Mouse (Mus musculus) midbrain, postnatal 0 days (tissue): ENCODE results near the gene Ap2m1. TPM values are rescaled to one million over a fixed set of nuclear protein-coding genes. Genes with fewer than 3 reads are reported as not detected.
A peak's percentile ranks its signal among the peaks of the same experiment; 100 is the strongest.

Experiments
- ATAC-seq: fragments of 200-750 bp; cut with Nextera tagmentation; 2 replicates; pipeline ENCODE4 v1.8.0; 2017; ENCODE audit warnings: moderate number of reproducible peaks, mild to moderate bottlenecking, moderate TSS enrichment, moderate library complexity; ENCODE audit not compliant: low FRiP score
- DNase-seq: peaks from one replicate; pipeline ENCODE4 v3.0.0-alpha.2; 2015; ENCODE audit warnings: low spot score
- H3K27ac ChIP-seq: fragments of 300-500 bp; sonication (generic); 2 replicates; pipeline ENCODE4 v1.5.1; 2014; ENCODE audit warnings: low read depth, mild to moderate bottlenecking, low read length, mixed read lengths
- H3K27me3 ChIP-seq: fragments of 300-500 bp; sonication (generic); 2 replicates; pipeline ENCODE4 v1.6.1; 2014; ENCODE audit warnings: low read length, control low read depth, mixed read lengths; ENCODE audit not compliant: insufficient read depth
- H3K36me3 ChIP-seq: fragments of 300-500 bp; sonication (generic); 2 replicates; pipeline ENCODE4 v1.6.1; 2014; ENCODE audit warnings: low read length, control low read depth, mixed read lengths; ENCODE audit not compliant: insufficient read depth
- H3K4me1 ChIP-seq: fragments of 300-500 bp; sonication (generic); 2 replicates; pipeline ENCODE4 v1.6.1; 2014; ENCODE audit warnings: mild to moderate bottlenecking, control low read depth, antibody characterized with exemption, low read length, mixed read lengths; ENCODE audit not compliant: insufficient read depth
- H3K4me2 ChIP-seq: fragments of 300-500 bp; sonication (generic); 2 replicates; pipeline ENCODE4 v1.6.1; 2014; ENCODE audit warnings: low read depth, mild to moderate bottlenecking, low read length, mixed read lengths; ENCODE audit not compliant: poor library complexity, severe bottlenecking
- H3K4me3 ChIP-seq: fragments of 300-500 bp; sonication (generic); 2 replicates; pipeline ENCODE4 v1.5.1; 2014; ENCODE audit warnings: low read depth, mild to moderate bottlenecking, low read length, moderate library complexity
- H3K9ac ChIP-seq: fragments of 300-500 bp; sonication (generic); replicated peaks from 2 replicates; pipeline ENCODE4 v1.6.1; 2014; ENCODE audit warnings: mild to moderate bottlenecking, low read length, moderate library complexity, mixed read lengths; ENCODE audit not compliant: poor library complexity, severe bottlenecking
- H3K9me3 ChIP-seq: fragments of 300-500 bp; sonication (generic); 2 replicates; pipeline ENCODE4 v1.6.1; 2016; ENCODE audit warnings: low read length, control low read depth
- CTCF ChIP-seq: IDR thresholded peaks from 2 replicates; pipeline ENCODE4 v1.5.1; 2016; ENCODE audit warnings: antibody characterized with exemption, mild to moderate bottlenecking
- WGBS: fragments of 180-500 bp; shearing (Covaris S2); extraction: QIAGEN DNeasy Blood & Tissue Kit; methylation state at CpG from one replicate; pipeline ENCODE4 v1.1.7; 2014; 5-methylcytosine and 5-hydroxymethylcytosine counted together
- polyA plus RNA-seq: library from polyadenylated mRNA; unstranded; fragments of >200 nt; fragmentation: Nextera tagmentation; extraction: Ambion mirVana; gene quantifications from 2 replicates; pipeline ENCODE4 v1.2.1, GENCODE M21; 2015
- total RNA-seq: library from RNA; depleted of rRNA; stranded (reverse); fragments of >200 nt; gene quantifications from 2 replicates; pipeline ENCODE4 v1.2.3, GENCODE M21; 2014

The Ap2m1 gene
- total and polyA plus RNA-seq, 2 experiments from 2014 or later, result 975 to 1,551 TPM

GRCm38 (mm10) chr16:20491301-20491700 lies 44.0 kb upstream of the Ap2m1 start:
- Histone ChIP-seq H3K4me1 (no peaks in the 10 kb centered on the region), H3K27ac (no peak overlapping the region), H3K36me3 (no peaks in the 10 kb centered on the region), H3K27me3 (no peaks in the 10 kb centered on the region), H3K9me3 (no peaks in the 10 kb centered on the region), H3K9ac (no peak overlapping the region), H3K4me3 (no peak overlapping the region), H3K4me2 (no peak overlapping the region)
- TF ChIP-seq CTCF, result no peak
- no peak for DNase-seq
- no peak for ATAC-seq
- 85% methylated on average over 2 of the region's 2 CpGs for WGBS

- Histone ChIP-seq H3K9me3 (no peaks in the 10 kb centered on the region), H3K4me2 (no peak overlapping the region), H3K27ac (no peak overlapping the region), H3K4me3 (no peak overlapping the region), H3K36me3 (no peaks in the 10 kb centered on the region), H3K27me3 (no peaks in the 10 kb centered on the region), H3K9ac (no peak overlapping the region), H3K4me1 (no peaks in the 10 kb centered on the region)
- no peak for TF ChIP-seq CTCF
- 73% methylated on average over 2 of the region's 2 CpGs for WGBS
- no peak for DNase-seq
- ATAC-seq, result no peak
These were observed 41.8 kb upstream of the Ap2m1 start for GRCm38 (mm10) chr16:20493452-20493851.

GRCm38 (mm10) chr16:20496671-20497600 lies 38.3 kb upstream of the Ap2m1 start:
- peaks cover 1% of the 10 kb centered on the region for H3K36me3 ChIP-seq
- no peaks in the 10 kb centered on the region for H3K27me3 ChIP-seq
- DNase-seq (peak; percentile 79), ATAC-seq (peak; percentile 31; the same call in 1 of the 2 replicates)
- H3K4me1 ChIP-seq, result no peaks in the 10 kb centered on the region
- WGBS, result 21% methylated on average over 25 of the region's 25 CpGs
- H3K9me3 ChIP-seq, result no peaks in the 10 kb centered on the region
- no peak overlapping the region for H3K27ac ChIP-seq
- peak overlapping the region; percentile 15; the same call in 1 of the 2 replicates for H3K4me3 ChIP-seq
- no peak overlapping the region for H3K9ac ChIP-seq
- peak; percentile 86 for TF ChIP-seq CTCF
- peak overlapping the region; percentile 40 for H3K4me2 ChIP-seq

GRCm38 (mm10) chr16:20497980-20498676 lies 37.1 kb upstream of the Ap2m1 start:
- Histone ChIP-seq H3K4me2 (peak overlapping the region; percentile 82), H3K27ac (peak overlapping the region; percentile 82), H3K4me3 (peak overlapping the region; percentile 94), H3K9ac (peak overlapping the region; percentile 84), H3K4me1 (no peaks in the 10 kb centered on the region), H3K36me3 (peaks cover 13% of the 10 kb centered on the region), H3K9me3 (no peaks in the 10 kb centered on the region), H3K27me3 (no peaks in the 10 kb centered on the region)
- WGBS, result 12% methylated on average over 16 of the region's 16 CpGs
- DNase-seq, result no peak
- ATAC-seq, result peak; percentile 0; the same call in 1 of the 2 replicates
- TF ChIP-seq CTCF, result no peak

GRCm38 (mm10) chr16:20498677-20499475 lies 36.4 kb upstream of the Ap2m1 start, which contains the start of gene Eif2b5:
TSS of gene Eif2b5 (plus strand) at chr16:20498817.
- WGBS, result 1% methylated on average over 41 of the region's 49 CpGs
- no peaks in the 10 kb centered on the region for H3K9me3 ChIP-seq
- H3K4me1 ChIP-seq, result no peaks in the 10 kb centered on the region
- no peaks in the 10 kb centered on the region for H3K27me3 ChIP-seq
- H3K4me3 ChIP-seq, result peak within 1 kb of the TSS; percentile 94
- ATAC-seq, result peak; percentile 93
- peak within 1 kb of the TSS; percentile 82 for H3K27ac ChIP-seq
- TF ChIP-seq CTCF, result peak; percentile 8; the same call in 1 of the 2 replicates
- peak within 1 kb of the TSS; percentile 82 for H3K4me2 ChIP-seq
- peaks cover 19% of the 10 kb centered on the region for H3K36me3 ChIP-seq
- H3K9ac ChIP-seq, result peak within 1 kb of the TSS; percentile 84
- peak; percentile 94 for DNase-seq
